Mouse (Mus musculus) liver, embryonic 14.5 days (tissue): ENCODE results near the gene Lcorl. TPM values are rescaled to one million over a fixed set of nuclear protein-coding genes. Genes with fewer than 3 reads are reported as not detected.

Experiments
- ATAC-seq: fragments of 200-750 bp; cut with Nextera tagmentation; 2 replicates; pipeline ENCODE4 v1.8.0; 2017; ENCODE audit warnings: moderate number of reproducible peaks, mild to moderate bottlenecking, moderate library complexity; ENCODE audit not compliant: insufficient read depth
- DNase-seq, 3 experiments: peaks; one replicate each; pipeline ENCODE4 v3.0.0-alpha.2; 2012 to 2013; ENCODE audit warnings: low read depth in 3 of 3, low spot score in 3 of 3
- H3K27ac ChIP-seq: fragments of 300-500 bp; sonication (generic); 2 replicates; pipeline ENCODE4 v1.5.1; 2014; ENCODE audit warnings: moderate library complexity, mild to moderate bottlenecking, control low read depth, inconsistent platforms
- H3K27me3 ChIP-seq: fragments of 300-500 bp; sonication (generic); 2 replicates; pipeline ENCODE4 v1.6.1; 2014; ENCODE audit warnings: mild to moderate bottlenecking, low read length, moderate library complexity; ENCODE audit not compliant: control insufficient read depth, insufficient read depth
- H3K36me3 ChIP-seq: fragments of 300-500 bp; sonication (generic); replicated peaks from 2 replicates; pipeline ENCODE4 v1.6.1; 2014; ENCODE audit warnings: low read depth; ENCODE audit not compliant: control insufficient read depth, insufficient read depth
- H3K4me1 ChIP-seq, 2 experiments: fragments of 200-500 bp in 1 of 2; fragments of 300-500 bp in 1 of 2; sonication (generic) in 1 of 2; replicated peaks; 2 replicates each; pipeline ENCODE4 v1.6.1; 2012 to 2014; ENCODE audit warnings: antibody characterized with exemption in 1 of 2, inconsistent platforms in 1 of 2, low read length in 1 of 2; ENCODE audit not compliant: control insufficient read depth in 2 of 2, insufficient read depth in 2 of 2
- H3K4me2 ChIP-seq: fragments of 300-500 bp; sonication (generic); 2 replicates; pipeline ENCODE4 v1.6.1; 2014; ENCODE audit warnings: low read depth, mild to moderate bottlenecking, control low read depth, moderate library complexity
- H3K4me3 ChIP-seq, 2 experiments: fragments of 200-500 bp in 1 of 2; fragments of 300-500 bp in 1 of 2; sonication (generic) in 1 of 2; 2 replicates each; pipeline ENCODE4 v1.5.1; 2012 to 2014; ENCODE audit warnings: low read depth in 2 of 2, low read length in 2 of 2, mild to moderate bottlenecking in 2 of 2, control low read depth in 1 of 2, inconsistent platforms in 1 of 2, moderate library complexity in 1 of 2; ENCODE audit not compliant: insufficient read depth in 1 of 2
- H3K9ac ChIP-seq: fragments of 300-500 bp; sonication (generic); replicated peaks from 2 replicates; pipeline ENCODE4 v1.6.1; 2014; ENCODE audit warnings: mild to moderate bottlenecking, control low read depth, moderate library complexity
- H3K9me3 ChIP-seq: fragments of 300-500 bp; sonication (generic); 2 replicates; pipeline ENCODE4 v1.6.1; 2016; ENCODE audit warnings: low read length, mixed read lengths; ENCODE audit not compliant: control insufficient read depth
- CTCF ChIP-seq: IDR thresholded peaks from 2 replicates; pipeline ENCODE4 v1.5.1; 2016; ENCODE audit warnings: antibody characterized with exemption, low read depth, control low read depth
- EP300 ChIP-seq: IDR thresholded peaks from 2 replicates; pipeline ENCODE4 v1.6.1; 2016; ENCODE audit warnings: antibody characterized with exemption, low read depth
- WGBS: fragments of 180-500 bp; shearing (Covaris S2); extraction: QIAGEN DNeasy Blood & Tissue Kit; methylation state at CpG from one replicate; pipeline ENCODE4 v1.1.7; 2014; ENCODE audit not compliant: insufficient replicate concordance; 5-methylcytosine and 5-hydroxymethylcytosine counted together
- polyA plus RNA-seq, 2 experiments: library from polyadenylated mRNA; depleted of rRNA in 1 of 2; stranded (reverse) in 1 of 2; unstranded in 1 of 2; fragments of >200 nt; fragmentation: Nextera tagmentation in 1 of 2; extraction: Ambion mirVana in 1 of 2; gene quantifications; 2 replicates each; pipeline versions ENCODE4 v1.2.1 to v1.2.3; 2012 to 2014

Lcorl gene
- polyA plus RNA-seq, 2 experiments, result 1.9 to 5.8 TPM

DNA sequence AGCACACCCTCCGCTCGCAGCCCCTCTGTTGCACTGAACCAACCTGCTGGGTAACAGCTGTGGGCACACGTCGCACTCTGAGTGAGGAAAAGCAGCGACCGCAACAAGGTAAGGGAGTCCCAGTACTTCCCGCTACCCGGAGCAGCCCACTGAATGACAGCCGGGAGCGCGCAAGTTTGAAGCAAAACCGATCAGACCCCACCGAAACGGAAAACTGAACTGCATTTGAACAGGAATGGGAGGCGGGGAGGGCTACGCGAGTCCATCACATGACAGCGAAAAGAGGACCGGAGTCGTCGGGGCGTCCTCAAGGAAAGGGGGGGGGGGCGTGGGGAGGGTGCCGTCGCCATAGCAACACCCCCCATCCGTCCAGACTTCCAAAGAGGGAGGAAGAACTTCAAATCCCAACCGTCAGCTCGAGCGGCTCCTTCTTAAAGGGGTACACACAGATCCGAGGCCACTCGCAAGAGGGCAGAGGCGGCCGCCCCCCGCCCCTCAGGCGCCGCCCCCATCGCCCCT lies 1.1 kb downstream of the Lcorl start:
- no peak for ATAC-seq
- peak overlapping the region; percentile 89 for H3K9ac ChIP-seq

DNA sequence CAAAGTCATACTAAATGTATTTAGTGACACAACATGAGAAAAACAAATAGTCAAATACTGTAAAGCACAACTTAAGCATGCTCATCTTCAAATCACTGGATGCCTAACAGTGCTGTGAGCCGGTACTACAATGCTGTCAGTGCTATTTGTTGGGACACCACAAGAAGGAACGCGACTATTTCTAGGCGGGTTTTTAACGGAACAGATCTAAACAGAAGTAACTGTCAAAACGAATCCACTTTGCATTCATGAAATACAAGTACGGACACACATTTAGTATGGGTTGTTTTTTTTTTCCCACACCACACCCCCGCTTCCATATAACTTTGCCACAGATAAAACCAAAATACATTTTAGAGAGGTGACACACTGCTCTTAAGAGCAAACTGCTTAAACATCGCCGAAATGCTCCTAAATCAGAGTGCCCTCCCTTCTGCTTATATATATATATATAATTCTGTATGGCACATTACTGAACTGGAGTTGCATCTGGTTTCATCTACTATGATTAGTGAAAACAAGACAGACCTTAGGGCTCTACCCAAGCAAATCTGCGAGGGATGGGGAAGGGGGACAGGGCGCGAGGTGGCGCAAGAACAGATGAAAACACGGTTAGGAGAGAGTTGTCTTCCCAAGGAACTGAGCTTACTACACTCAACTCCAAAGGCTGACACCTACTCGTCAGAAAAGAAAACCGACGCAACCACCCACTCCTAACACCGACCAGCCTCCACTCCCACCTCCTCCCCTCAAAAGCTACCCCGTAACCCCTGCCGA lies 1.7 kb downstream of the Lcorl start:
- 18% methylated on average over 21 of the region's 21 CpGs for WGBS
- H3K9me3 ChIP-seq, result no peaks in the 10 kb centered on the region
- H3K27ac ChIP-seq, result no peak overlapping the region
- no peaks in the 10 kb centered on the region for H3K27me3 ChIP-seq
- H3K4me3 ChIP-seq, result peak overlapping the region; percentile 93 to 96
- peak; percentile 21; the same call in 1 of the 2 replicates for TF ChIP-seq CTCF
- no peak for TF ChIP-seq EP300
- peak overlapping the region; percentile 89 for H3K9ac ChIP-seq
- DNase-seq, result no peak
- ATAC-seq, result no peak
- peaks cover 0 to 3% of the 10 kb centered on the region in 2 experiments; a peak in 3 of 4 replicates for H3K4me1 ChIP-seq
- peak overlapping the region; percentile 65 for H3K4me2 ChIP-seq
- no peaks in the 10 kb centered on the region for H3K36me3 ChIP-seq

More for the DNA sequence above, 1.1 kb downstream of the Lcorl start:
- Histone ChIP-seq H3K4me1 (peaks cover 0 to 3% of the 10 kb centered on the region in 2 experiments; a peak in 3 of 4 replicates), H3K27me3 (no peaks in the 10 kb centered on the region), H3K4me3 (peak overlapping the region; percentile 93 to 96), H3K9me3 (no peaks in the 10 kb centered on the region), H3K36me3 (no peaks in the 10 kb centered on the region), H3K4me2 (peak overlapping the region; percentile 65), H3K27ac (peak overlapping the region; percentile 78)
- WGBS, result under 1% methylated on average over 27 of the region's 37 CpGs
- peak in 2 of 3 experiments; percentile 35 to 38 for DNase-seq
- TF ChIP-seq CTCF, result no peak

DNA sequence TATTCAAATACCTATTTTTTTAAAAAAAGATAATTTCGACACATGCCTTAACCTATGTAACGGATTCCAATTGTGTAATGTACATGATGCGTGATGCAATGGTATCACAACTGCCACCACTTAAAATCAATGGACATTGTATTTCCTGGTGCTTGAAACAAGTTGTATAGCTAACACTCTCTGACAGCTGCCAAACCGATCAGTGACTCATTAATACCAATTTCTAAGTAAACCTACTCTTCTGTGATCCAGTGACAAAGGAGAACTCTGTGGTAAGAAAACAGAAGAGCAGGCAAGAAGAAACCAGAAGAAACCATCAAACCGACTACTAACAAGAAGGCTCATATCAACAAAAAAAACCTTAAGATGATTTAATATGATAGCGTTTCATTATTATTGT lies 12.7 kb downstream of the Lcorl start:
- Histone ChIP-seq H3K36me3 (no peaks in the 10 kb centered on the region), H3K27ac (no peak overlapping the region), H3K9me3 (no peaks in the 10 kb centered on the region), H3K4me3 (no peak overlapping the region), H3K27me3 (no peaks in the 10 kb centered on the region), H3K4me1 (no peaks in the 10 kb centered on the region), H3K9ac (no peak overlapping the region), H3K4me2 (no peak overlapping the region)
- 73% methylated on average over 6 of the region's 6 CpGs for WGBS
- DNase-seq (no peak), ATAC-seq (no peak)
- no peak for TF ChIP-seq EP300
- no peak for TF ChIP-seq CTCF

DNA sequence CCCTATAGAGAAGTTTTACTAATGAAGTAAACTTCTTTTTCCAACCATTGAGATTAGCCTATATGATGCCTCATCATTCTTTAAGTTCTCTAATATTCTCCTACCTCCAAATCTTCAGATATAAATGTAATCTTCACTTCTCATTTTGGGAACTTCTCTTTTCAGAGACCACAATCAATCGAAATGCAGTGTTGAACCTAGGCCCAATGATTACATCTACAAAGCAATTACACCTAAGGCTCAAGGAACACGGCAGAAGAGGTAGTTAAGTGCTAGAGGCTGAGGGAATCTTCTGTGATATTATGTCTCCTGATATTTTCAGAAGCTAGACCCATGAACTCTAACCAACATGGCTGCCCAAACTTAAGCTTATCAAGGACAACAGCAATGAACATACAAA lies 22.3 kb downstream of the Lcorl start:
- no peak overlapping the region for H3K9ac ChIP-seq
- H3K4me3 ChIP-seq, result no peak overlapping the region
- H3K27ac ChIP-seq, result no peak overlapping the region
- 46% methylated on average over 2 of the region's 2 CpGs for WGBS
- no peak overlapping the region for H3K4me2 ChIP-seq
- ATAC-seq (no peak), DNase-seq (no peak)
- H3K36me3 ChIP-seq, result no peaks in the 10 kb centered on the region
- TF ChIP-seq CTCF, result no peak
- TF ChIP-seq EP300, result no peak
- H3K4me1 ChIP-seq, result no peaks in the 10 kb centered on the region
- H3K9me3 ChIP-seq, result no peaks in the 10 kb centered on the region
- H3K27me3 ChIP-seq, result no peaks in the 10 kb centered on the region

DNA sequence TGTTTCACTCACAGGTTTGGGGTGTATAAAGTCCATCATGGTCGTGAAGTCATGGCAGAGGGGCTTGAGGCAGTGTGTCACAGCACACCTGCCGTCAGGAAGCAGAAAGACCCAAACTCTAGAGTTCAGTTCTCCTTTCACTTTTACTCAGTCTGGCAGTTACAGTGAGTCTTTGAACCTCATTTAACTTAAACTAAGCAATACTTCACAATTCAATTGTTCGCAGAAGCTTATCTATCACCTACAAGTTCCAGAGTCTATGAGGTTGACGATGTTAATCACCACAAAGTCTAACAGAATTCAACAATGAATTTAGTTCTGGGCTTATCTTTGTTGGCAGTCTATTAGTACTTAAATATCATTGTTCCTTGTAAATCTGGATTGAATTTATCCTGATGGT lies 45.9 kb downstream of the Lcorl start:
- H3K9ac ChIP-seq, result no peak overlapping the region
- WGBS, result 73% methylated on average over 4 of the region's 4 CpGs
- no peaks in the 10 kb centered on the region for H3K27me3 ChIP-seq
- H3K9me3 ChIP-seq, result peaks cover 3% of the 10 kb centered on the region
- no peak overlapping the region for H3K27ac ChIP-seq
- no peak overlapping the region for H3K4me3 ChIP-seq
- no peak overlapping the region for H3K4me2 ChIP-seq
- TF ChIP-seq EP300 (no peak), CTCF (no peak)
- DNase-seq (no peak), ATAC-seq (no peak)
- no peaks in the 10 kb centered on the region for H3K4me1 ChIP-seq
- H3K36me3 ChIP-seq, result no peaks in the 10 kb centered on the region
